Mouse (Mus musculus) spleen, adult 2 months (tissue): ENCODE data around the gene Lrp1. TPM values are rescaled to one million over a fixed set of nuclear protein-coding genes. Genes with fewer than 3 reads are reported as not detected.
A peak's percentile ranks its signal among the peaks of the same experiment; 100 is the strongest.
"Not testable (repeated sequence)": the region's sequence is repeated elsewhere in the genome, so short reads cannot be mapped to it uniquely, and the experiment has no call there.

Source experiments
- DNase-seq, 2 experiments: peaks; one replicate each; pipeline versions ENCODE4 v3.0.0 to v3.0.0-alpha.2; 2012 to 2021; ENCODE audit warnings: low spot score in 2 of 2, low read depth in 1 of 2
- H3K27ac ChIP-seq: fragments of 200-500 bp; 2 replicates; pipeline ENCODE4 v1.5.1; 2012; ENCODE audit warnings: low read length, inconsistent platforms; ENCODE audit not compliant: insufficient read depth
- H3K27me3 ChIP-seq: fragments of 200-500 bp; 2 replicates; pipeline ENCODE4 v1.6.1; 2012; ENCODE audit warnings: mild to moderate bottlenecking, moderate library complexity, low read length, inconsistent platforms; ENCODE audit not compliant: control insufficient read depth, insufficient read depth
- H3K36me3 ChIP-seq: fragments of 200-500 bp; 2 replicates; pipeline ENCODE4 v1.6.1; 2012; ENCODE audit warnings: mild to moderate bottlenecking, low read length, inconsistent platforms; ENCODE audit not compliant: control insufficient read depth, insufficient read depth
- H3K4me1 ChIP-seq: fragments of 200-500 bp; 2 replicates; pipeline ENCODE4 v1.6.1; 2011; ENCODE audit warnings: inconsistent platforms; ENCODE audit not compliant: control insufficient read depth, insufficient read depth, insufficient read length
- H3K4me3 ChIP-seq: fragments of 200-500 bp; 2 replicates; pipeline ENCODE4 v1.5.1; 2011; ENCODE audit warnings: mild to moderate bottlenecking, inconsistent platforms; ENCODE audit not compliant: insufficient read depth, insufficient read length; ENCODE audit errors: extremely low read depth
- CTCF ChIP-seq: fragments of 200-500 bp; IDR thresholded peaks from 2 replicates; pipeline ENCODE4 v1.5.1; 2011; ENCODE audit warnings: mild to moderate bottlenecking, inconsistent platforms; ENCODE audit not compliant: insufficient read depth, insufficient read length, insufficient replicate concordance; ENCODE audit errors: extremely low read depth
- POLR2A ChIP-seq: fragments of 200-500 bp; IDR thresholded peaks from 2 replicates; pipeline ENCODE4 v1.6.1; 2011; ENCODE audit warnings: low read depth, low read length, inconsistent platforms
- WGBS: fragments of 180-500 bp; shearing (Covaris S2); methylation state at CpG from one replicate; pipeline ENCODE4 v1.1.7; 2018; 5-methylcytosine and 5-hydroxymethylcytosine counted together
- polyA plus RNA-seq: library from polyadenylated mRNA; depleted of rRNA; stranded (reverse); fragments of >200 nt; gene quantifications from 2 replicates; pipeline ENCODE4 v1.2.3, GENCODE M21; 2012

The Lrp1 gene
- polyA plus RNA-seq, 1 experiment = 98.7 TPM

- Histone ChIP-seq H3K27ac (peak overlapping the region; percentile 73), H3K4me1 (peaks cover 24% of the 10 kb centered on the region), H3K27me3 (no peaks in the 10 kb centered on the region), H3K36me3 (peaks cover 40% of the 10 kb centered on the region), H3K4me3 (peak overlapping the region; percentile 14; the same call in 1 of the 2 replicates)
- TF ChIP-seq POLR2A (no peak), CTCF (no peak)
- 59% methylated on average over 14 of the region's 14 CpGs for WGBS
- DNase-seq = no peak
These were observed 40.5 kb upstream of the Lrp1 start for GRCm38 (mm10) chr10:127661291-127661914.

GRCm38 (mm10) chr10:127659551-127659950, 38.6 kb upstream of the Lrp1 start:
- WGBS = 81% methylated on average over 1 of the region's 1 CpGs
- peaks cover 23% of the 10 kb centered on the region for H3K4me1 ChIP-seq
- H3K4me3 ChIP-seq = no peak overlapping the region
- no peak for DNase-seq
- peaks cover 48% of the 10 kb centered on the region for H3K36me3 ChIP-seq
- TF ChIP-seq POLR2A (no peak), CTCF (no peak)
- no peak overlapping the region for H3K27ac ChIP-seq
- no peaks in the 10 kb centered on the region for H3K27me3 ChIP-seq

GRCm38 (mm10) chr10:127658076-127658475, 37.1 kb upstream of the Lrp1 start:
- H3K4me3 ChIP-seq = no peak overlapping the region
- no peak overlapping the region for H3K27ac ChIP-seq
- no peak for TF ChIP-seq CTCF
- TF ChIP-seq POLR2A = no peak

GRCm38 (mm10) chr10:127657617-127658016, 36.7 kb upstream of the Lrp1 start:
- H3K4me1 ChIP-seq = peaks cover 19% of the 10 kb centered on the region
- not testable (repeated sequence) for H3K4me3 ChIP-seq

More at GRCm38 (mm10) chr10:127658076-127658475, 37.1 kb upstream of the Lrp1 start:
- WGBS = 35% methylated on average over 6 of the region's 6 CpGs
- Histone ChIP-seq H3K36me3 (peaks cover 53% of the 10 kb centered on the region), H3K27me3 (no peaks in the 10 kb centered on the region), H3K4me1 (peaks cover 23% of the 10 kb centered on the region)
- no peak for DNase-seq

GRCm38 (mm10) chr10:127654970-127655579, 34.1 kb upstream of the Lrp1 start:
- TF ChIP-seq POLR2A (no peak), CTCF (no peak)
- WGBS = 38% methylated on average over 16 of the region's 16 CpGs
- peaks cover 74% of the 10 kb centered on the region for H3K36me3 ChIP-seq

More at GRCm38 (mm10) chr10:127657617-127658016, 36.7 kb upstream of the Lrp1 start:
- H3K27me3 ChIP-seq, H3K27ac ChIP-seq, DNase-seq: not testable (repeated sequence)
- WGBS = 87% methylated on average over 6 of the region's 6 CpGs
- peaks cover 57% of the 10 kb centered on the region for H3K36me3 ChIP-seq

GRCm38 (mm10) chr10:127652906-127653638, 32.1 kb upstream of the Lrp1 start:
- TF ChIP-seq POLR2A (no peak), CTCF (no peak)
- no peak for DNase-seq
- peaks cover 66% of the 10 kb centered on the region for H3K36me3 ChIP-seq
- no peak overlapping the region for H3K4me3 ChIP-seq
- H3K27ac ChIP-seq = no peak overlapping the region
- 92% methylated on average over 21 of the region's 21 CpGs for whole genome bisulfite sequencing
- H3K4me1 ChIP-seq = peaks cover 5% of the 10 kb centered on the region; the same call in 1 of the 2 replicates
- H3K27me3 ChIP-seq = no peaks in the 10 kb centered on the region

More at GRCm38 (mm10) chr10:127654970-127655579, 34.1 kb upstream of the Lrp1 start:
- no peak for DNase-seq
- H3K27ac ChIP-seq = peak overlapping the region; percentile 44
- peaks cover 5% of the 10 kb centered on the region; the same call in 1 of the 2 replicates for H3K4me1 ChIP-seq
- no peaks in the 10 kb centered on the region for H3K27me3 ChIP-seq
- no peak overlapping the region for H3K4me3 ChIP-seq
